Mouse (Mus musculus) limb, embryonic 14.5 days (tissue): ENCODE data around the gene Sf1. TPM values are rescaled to one million over a fixed set of nuclear protein-coding genes. Genes with fewer than 3 reads are reported as not detected.

Experiments
- ATAC-seq: fragments of 200-750 bp; cut with Nextera tagmentation; 2 replicates; pipeline ENCODE4 v1.8.0; 2017; ENCODE audit warnings: low read depth, moderate number of reproducible peaks, moderate TSS enrichment; ENCODE audit not compliant: low FRiP score
- DNase-seq: peaks from one replicate; pipeline ENCODE4 v3.0.0-alpha.2; 2015; ENCODE audit warnings: low spot score
- H3K27ac ChIP-seq: fragments of 300-500 bp; sonication (generic); replicated peaks from 2 replicates; pipeline ENCODE4 v1.5.1; 2014; ENCODE audit warnings: low read depth, mild to moderate bottlenecking, low read length, moderate library complexity, mixed read lengths
- H3K27me3 ChIP-seq: fragments of 300-500 bp; sonication (generic); 2 replicates; pipeline ENCODE4 v1.6.1; 2014; ENCODE audit warnings: low read length, mixed read lengths; ENCODE audit not compliant: control insufficient read depth, insufficient read depth
- H3K36me3 ChIP-seq: fragments of 300-500 bp; sonication (generic); 2 replicates; pipeline ENCODE4 v1.6.1; 2014; ENCODE audit warnings: mild to moderate bottlenecking, low read length, moderate library complexity, mixed read lengths; ENCODE audit not compliant: control insufficient read depth, insufficient read depth
- H3K4me1 ChIP-seq: fragments of 300-500 bp; sonication (generic); 2 replicates; pipeline ENCODE4 v1.6.1; 2014; ENCODE audit warnings: antibody characterized with exemption, low read length, mixed read lengths; ENCODE audit not compliant: control insufficient read depth, insufficient read depth
- H3K4me2 ChIP-seq: fragments of 300-500 bp; sonication (generic); replicated peaks from 2 replicates; pipeline ENCODE4 v1.6.1; 2014; ENCODE audit warnings: low read depth, mild to moderate bottlenecking, low read length, moderate library complexity; ENCODE audit not compliant: severe bottlenecking
- H3K4me3 ChIP-seq: fragments of 300-500 bp; sonication (generic); replicated peaks from 2 replicates; pipeline ENCODE4 v1.5.1; 2014; ENCODE audit warnings: low read length
- H3K9ac ChIP-seq: fragments of 300-500 bp; sonication (generic); 2 replicates; pipeline ENCODE4 v1.6.1; 2014; ENCODE audit warnings: mild to moderate bottlenecking, low read depth, low read length, moderate library complexity; ENCODE audit not compliant: severe bottlenecking
- H3K9me3 ChIP-seq: fragments of 300-500 bp; sonication (generic); 2 replicates; pipeline ENCODE4 v1.6.1; 2016; ENCODE audit warnings: low read length; ENCODE audit not compliant: control insufficient read depth
- POLR2A ChIP-seq: fragments of 200-500 bp; IDR thresholded peaks from 2 replicates; pipeline ENCODE4 v1.8.0; 2012; ENCODE audit warnings: inconsistent platforms, mild to moderate bottlenecking, moderate library complexity, borderline replicate concordance; ENCODE audit not compliant: insufficient read depth, insufficient read length; ENCODE audit errors: extremely low read depth
- WGBS: fragments of 180-500 bp; shearing (Covaris S2); extraction: QIAGEN DNeasy Blood & Tissue Kit; methylation state at CpG from one replicate; pipeline ENCODE4 v1.1.7; 2014; 5-methylcytosine and 5-hydroxymethylcytosine counted together
- polyA plus RNA-seq, 2 experiments: library from polyadenylated mRNA; depleted of rRNA in 1 of 2; stranded (reverse) in 1 of 2; unstranded in 1 of 2; fragments of >200 nt; fragmentation: Nextera tagmentation in 1 of 2; extraction: Ambion mirVana in 1 of 2; gene quantifications; 2 replicates each; pipeline versions ENCODE4 v1.2.1 to v1.2.3; 2012 to 2014

The Sf1 gene
- polyA plus RNA-seq, 2 experiments, result 149 to 252 TPM

DNA sequence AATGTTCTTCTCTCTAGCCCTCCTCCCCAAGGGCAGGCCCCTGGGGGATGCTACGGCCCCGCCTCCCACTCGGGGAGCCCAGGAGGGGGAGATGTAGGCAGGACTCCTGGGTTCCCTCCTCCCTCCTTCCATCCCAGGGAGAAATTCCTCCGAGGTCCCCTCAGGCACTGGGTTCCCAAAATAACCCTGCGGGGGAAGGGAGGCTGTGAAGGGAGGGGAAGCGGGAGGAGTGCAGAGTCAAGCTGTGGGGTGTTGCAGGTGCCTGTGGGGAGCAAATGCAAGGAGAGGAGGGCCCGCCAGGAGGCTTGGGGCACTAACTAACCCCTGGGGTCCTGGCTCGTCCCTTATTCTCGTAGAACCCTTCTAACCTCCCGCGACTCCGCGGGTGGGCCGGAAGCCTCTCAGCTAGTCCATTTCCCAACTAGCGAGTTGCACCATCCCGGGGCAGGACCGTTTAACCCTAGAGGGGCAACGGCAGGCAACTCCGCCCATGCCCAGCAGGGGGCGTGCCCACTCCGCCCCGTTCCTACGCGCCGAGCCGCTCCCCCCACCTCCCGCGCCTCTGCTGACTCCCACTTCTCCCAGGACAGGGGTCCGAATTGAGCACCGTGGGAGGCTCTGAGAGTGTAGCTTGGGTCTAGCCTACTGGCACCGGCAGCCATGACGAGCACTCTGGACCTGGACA is 37.8 kb downstream of the Sf1 start:
- Histone ChIP-seq H3K4me3 (peak overlapping the region; percentile 32), H3K4me1 (peaks cover 18% of the 10 kb centered on the region), H3K27ac (no peak overlapping the region), H3K9ac (peak overlapping the region; percentile 22; the same call in 1 of the 2 replicates), H3K4me2 (peak overlapping the region; percentile 46), H3K27me3 (peaks cover 35% of the 10 kb centered on the region), H3K36me3 (no peaks in the 10 kb centered on the region), H3K9me3 (no peaks in the 10 kb centered on the region)
- ATAC-seq (peak; percentile 27; the same call in 1 of the 2 replicates), DNase-seq (peak; percentile 31)
- 2% methylated on average over 25 of the region's 32 CpGs for WGBS
- TF ChIP-seq POLR2A, result no peak

DNA sequence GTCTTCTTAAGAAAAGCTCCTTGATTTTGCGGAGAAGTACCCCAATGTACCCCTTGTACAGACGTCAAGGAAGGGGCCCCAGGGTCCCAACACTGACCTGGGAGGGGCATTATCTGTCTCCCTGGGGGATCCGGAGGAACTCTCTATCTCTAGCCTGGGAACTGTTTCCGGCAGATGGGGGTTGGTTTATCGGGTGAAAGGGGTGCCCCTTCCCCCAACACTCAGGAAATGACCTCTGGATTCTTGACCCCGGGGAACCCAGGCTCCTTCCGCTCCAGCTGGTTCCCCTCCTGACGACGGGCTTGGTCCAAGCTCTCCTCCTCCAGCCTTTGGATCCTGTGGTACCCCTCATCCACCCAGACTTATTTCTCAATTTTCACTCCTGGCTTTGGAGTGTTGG is 38.5 kb downstream of the Sf1 start:
- no peak overlapping the region for H3K27ac ChIP-seq
- DNase-seq (no peak), ATAC-seq (no peak)
- H3K9ac ChIP-seq, result peak overlapping the region; percentile 22; the same call in 1 of the 2 replicates
- H3K9me3 ChIP-seq, result no peaks in the 10 kb centered on the region
- peak overlapping the region; percentile 32 for H3K4me3 ChIP-seq
- no peaks in the 10 kb centered on the region for H3K36me3 ChIP-seq
- H3K27me3 ChIP-seq, result peaks cover 35% of the 10 kb centered on the region
- TF ChIP-seq POLR2A, result no peak
- WGBS, result 9% methylated on average over 9 of the region's 9 CpGs
- H3K4me2 ChIP-seq, result peak overlapping the region; percentile 46
- H3K4me1 ChIP-seq, result peaks cover 18% of the 10 kb centered on the region

DNA sequence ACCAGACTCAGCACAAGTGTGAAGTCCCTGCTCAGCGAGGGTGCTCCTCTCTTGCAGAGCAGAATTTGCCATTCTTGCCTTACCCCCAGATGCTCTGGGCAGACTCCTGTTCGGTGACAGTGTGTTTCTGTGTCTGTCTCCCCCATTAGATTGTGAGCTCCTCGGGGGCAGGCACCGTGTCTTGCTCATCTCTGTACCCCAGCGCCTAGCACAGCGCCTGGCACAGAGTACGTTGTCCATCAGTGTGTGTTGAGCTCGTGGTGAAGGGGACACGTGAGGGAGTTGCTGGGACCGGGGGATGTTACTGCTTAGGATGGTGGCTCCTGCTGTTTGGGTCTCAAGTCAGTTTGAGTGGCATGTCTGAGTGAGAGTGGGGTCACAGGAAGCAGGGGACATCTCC is 40.4 kb downstream of the Sf1 start:
- peaks cover 29% of the 10 kb centered on the region for H3K27me3 ChIP-seq
- no peak for TF ChIP-seq POLR2A
- no peak overlapping the region for H3K9ac ChIP-seq
- ATAC-seq (no peak), DNase-seq (no peak)
- 88% methylated on average over 10 of the region's 10 CpGs for WGBS
- no peak overlapping the region for H3K27ac ChIP-seq
- H3K4me3 ChIP-seq, result no peak overlapping the region
- no peak overlapping the region for H3K4me2 ChIP-seq
- H3K4me1 ChIP-seq, result peaks cover 13% of the 10 kb centered on the region
- H3K36me3 ChIP-seq, result no peaks in the 10 kb centered on the region
- no peaks in the 10 kb centered on the region for H3K9me3 ChIP-seq

DNA sequence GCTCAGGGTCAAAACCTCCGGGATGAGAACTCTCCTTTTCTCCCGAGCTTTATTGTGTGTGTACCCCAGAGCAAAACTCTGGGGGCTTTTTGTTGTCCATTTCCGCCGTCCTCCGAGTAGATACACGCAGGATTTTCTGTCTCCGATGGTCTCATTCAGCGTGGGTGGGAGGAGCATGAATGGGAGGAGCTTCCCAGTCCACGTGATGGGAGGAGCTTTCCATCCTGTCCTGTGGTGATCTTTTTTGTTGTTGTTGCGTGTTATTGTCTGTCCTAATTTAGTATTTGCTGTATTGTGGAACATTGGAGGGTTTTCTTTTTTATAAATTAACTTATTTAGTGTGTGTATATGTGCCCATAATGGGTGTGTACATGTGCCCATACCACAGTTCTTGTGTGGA is 41.9 kb downstream of the Sf1 start:
- no peaks in the 10 kb centered on the region for H3K9me3 ChIP-seq
- no peak overlapping the region for H3K27ac ChIP-seq
- H3K4me2 ChIP-seq, result no peak overlapping the region
- no peak overlapping the region for H3K4me3 ChIP-seq
- H3K36me3 ChIP-seq, result no peaks in the 10 kb centered on the region
- H3K9ac ChIP-seq, result no peak overlapping the region
- ATAC-seq (no peak), DNase-seq (no peak)
- H3K4me1 ChIP-seq, result peaks cover 11% of the 10 kb centered on the region
- no peak for TF ChIP-seq POLR2A
- WGBS, result 77% methylated on average over 10 of the region's 10 CpGs
- peaks cover 20% of the 10 kb centered on the region for H3K27me3 ChIP-seq

DNA sequence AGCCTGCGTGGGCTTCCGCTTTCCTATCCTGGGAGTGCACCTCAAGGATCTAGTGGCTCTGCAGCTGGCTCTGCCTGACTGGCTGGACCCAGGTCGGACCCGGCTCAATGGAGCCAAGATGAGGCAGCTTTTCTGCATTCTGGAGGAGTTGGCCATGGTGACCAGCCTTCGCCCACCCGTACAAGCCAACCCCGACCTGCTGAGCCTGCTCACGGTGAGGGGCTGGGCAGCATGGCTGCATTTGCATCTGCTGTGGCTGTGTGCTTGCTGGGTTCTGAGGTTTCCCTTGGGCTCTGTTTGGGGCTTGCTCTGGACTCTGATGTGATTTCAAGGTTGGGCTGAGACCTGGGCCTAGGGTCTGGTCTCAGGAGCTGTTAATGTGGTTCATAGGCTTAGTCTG is 43.6 kb downstream of the Sf1 start:
- H3K9ac ChIP-seq, result no peak overlapping the region
- TF ChIP-seq POLR2A, result no peak
- no peak for ATAC-seq
- H3K9me3 ChIP-seq, result no peaks in the 10 kb centered on the region
- no peak overlapping the region for H3K4me3 ChIP-seq
- DNase-seq, result no peak
- peaks cover 3% of the 10 kb centered on the region for H3K27me3 ChIP-seq
- H3K27ac ChIP-seq, result no peak overlapping the region
- WGBS, result 79% methylated on average over 8 of the region's 8 CpGs
- no peaks in the 10 kb centered on the region for H3K36me3 ChIP-seq
- no peaks in the 10 kb centered on the region for H3K4me1 ChIP-seq
- no peak overlapping the region for H3K4me2 ChIP-seq
